Mouse (Mus musculus): ENCODE measurements around the gene Arhgef28. TPM values are rescaled to one million over a fixed set of nuclear protein-coding genes. Genes with fewer than 3 reads are reported as not detected.

The Arhgef28 gene
- polyA plus RNA-seq, 1 experiment, result 0.42 TPM

- TF ChIP-seq POLR2A (IDR thresholded peaks at IDR 0.05; ENCODE audit: low read depth, low read length) (no peak), CTCF (IDR thresholded peaks at IDR 0.05; ENCODE audit: extremely low read depth, insufficient read depth, insufficient read length, insufficient replicate concordance) (peak; percentile 56; the same call in 1 of the 2 replicates)
Observed at GRCm38 (mm10) chr13:98239978-98240641, 33.9 kb upstream of the Arhgef28 start.

GRCm38 (mm10) chr13:98235451-98235850 lies 29.2 kb upstream of the Arhgef28 start:
- Histone ChIP-seq H3K36me3 (ENCODE audit: control insufficient read depth, insufficient read depth, low read length) (no peaks in the 10 kb centered on the region), H3K4me3 (ENCODE audit: extremely low read depth, insufficient read depth, insufficient read length) (no peak overlapping the region), H3K27ac (ENCODE audit: insufficient read depth, low read length) (no peak overlapping the region), H3K4me1 (ENCODE audit: control insufficient read depth, insufficient read depth, insufficient read length) (no peaks in the 10 kb centered on the region), H3K27me3 (ENCODE audit: control insufficient read depth, insufficient read depth, low read length) (no peaks in the 10 kb centered on the region)
- WGBS, result 76% methylated on average over 6 of the region's 6 CpGs
- DNase-seq (ENCODE audit: low read depth in 1 of 2, low spot score in 2 of 2), result no peak
- TF ChIP-seq CTCF (IDR thresholded peaks at IDR 0.05; ENCODE audit: extremely low read depth, insufficient read depth, insufficient read length, insufficient replicate concordance) (no peak), POLR2A (IDR thresholded peaks at IDR 0.05; ENCODE audit: low read depth, low read length) (no peak)

More at GRCm38 (mm10) chr13:98239978-98240641, 33.9 kb upstream of the Arhgef28 start:
- DNase-seq (ENCODE audit: low read depth in 1 of 2, low spot score in 2 of 2), result peak in 1 of 2 experiments; percentile 29
- Histone ChIP-seq H3K27me3 (ENCODE audit: control insufficient read depth, insufficient read depth, low read length) (no peaks in the 10 kb centered on the region), H3K4me3 (ENCODE audit: extremely low read depth, insufficient read depth, insufficient read length) (no peak overlapping the region), H3K27ac (ENCODE audit: insufficient read depth, low read length) (no peak overlapping the region), H3K36me3 (ENCODE audit: control insufficient read depth, insufficient read depth, low read length) (no peaks in the 10 kb centered on the region), H3K4me1 (ENCODE audit: control insufficient read depth, insufficient read depth, insufficient read length) (no peaks in the 10 kb centered on the region)
- 24% methylated on average over 12 of the region's 12 CpGs for WGBS

GRCm38 (mm10) chr13:98230511-98230910 lies 24.3 kb upstream of the Arhgef28 start:
- H3K4me1 ChIP-seq (ENCODE audit: control insufficient read depth, insufficient read depth, insufficient read length), result no peaks in the 10 kb centered on the region
- no peak overlapping the region for H3K27ac ChIP-seq (ENCODE audit: insufficient read depth, low read length)
- H3K4me3 ChIP-seq (ENCODE audit: extremely low read depth, insufficient read depth, insufficient read length), result no peak overlapping the region
- 91% methylated on average over 1 of the region's 1 CpGs for WGBS
- H3K36me3 ChIP-seq (ENCODE audit: control insufficient read depth, insufficient read depth, low read length), result no peaks in the 10 kb centered on the region
- TF ChIP-seq CTCF (IDR thresholded peaks at IDR 0.05; ENCODE audit: extremely low read depth, insufficient read depth, insufficient read length, insufficient replicate concordance), result no peak
- TF ChIP-seq POLR2A (IDR thresholded peaks at IDR 0.05; ENCODE audit: low read depth, low read length), result no peak
- no peaks in the 10 kb centered on the region for H3K27me3 ChIP-seq (ENCODE audit: control insufficient read depth, insufficient read depth, low read length)
- no peak for DNase-seq (ENCODE audit: low read depth in 1 of 2, low spot score in 2 of 2)

- H3K27ac ChIP-seq (ENCODE audit: insufficient read depth, low read length), result no peak overlapping the region
- 81% methylated on average over 2 of the region's 2 CpGs for WGBS
- no peak for TF ChIP-seq POLR2A (IDR thresholded peaks at IDR 0.05; ENCODE audit: low read depth, low read length)
- no peak for TF ChIP-seq CTCF (IDR thresholded peaks at IDR 0.05; ENCODE audit: extremely low read depth, insufficient read depth, insufficient read length, insufficient replicate concordance)
- no peak for DNase-seq (ENCODE audit: low read depth in 1 of 2, low spot score in 2 of 2)
- no peaks in the 10 kb centered on the region for H3K4me1 ChIP-seq (ENCODE audit: control insufficient read depth, insufficient read depth, insufficient read length)
- H3K36me3 ChIP-seq (ENCODE audit: control insufficient read depth, insufficient read depth, low read length), result no peaks in the 10 kb centered on the region
- H3K4me3 ChIP-seq (ENCODE audit: extremely low read depth, insufficient read depth, insufficient read length), result no peak overlapping the region
- no peaks in the 10 kb centered on the region for H3K27me3 ChIP-seq (ENCODE audit: control insufficient read depth, insufficient read depth, low read length)
Observed at GRCm38 (mm10) chr13:98226225-98226624, 20.0 kb upstream of the Arhgef28 start.

GRCm38 (mm10) chr13:98222848-98223247 lies 16.6 kb upstream of the Arhgef28 start:
- no peak overlapping the region for H3K27ac ChIP-seq (ENCODE audit: insufficient read depth, low read length)
- WGBS, result 40% methylated on average over 12 of the region's 12 CpGs
- H3K4me1 ChIP-seq (ENCODE audit: control insufficient read depth, insufficient read depth, insufficient read length), result no peaks in the 10 kb centered on the region
- DNase-seq (ENCODE audit: low read depth in 1 of 2, low spot score in 2 of 2), result no peak
- H3K27me3 ChIP-seq (ENCODE audit: control insufficient read depth, insufficient read depth, low read length), result no peaks in the 10 kb centered on the region
- no peak overlapping the region for H3K4me3 ChIP-seq (ENCODE audit: extremely low read depth, insufficient read depth, insufficient read length)
- H3K36me3 ChIP-seq (ENCODE audit: control insufficient read depth, insufficient read depth, low read length), result no peaks in the 10 kb centered on the region
- TF ChIP-seq CTCF (IDR thresholded peaks at IDR 0.05; ENCODE audit: extremely low read depth, insufficient read depth, insufficient read length, insufficient replicate concordance) (peak; percentile 47; the same call in 1 of the 2 replicates), POLR2A (IDR thresholded peaks at IDR 0.05; ENCODE audit: low read depth, low read length) (no peak)

- peaks cover 12% of the 10 kb centered on the region for H3K27me3 ChIP-seq (ENCODE audit: control insufficient read depth, insufficient read depth, low read length)
- no peak for TF ChIP-seq POLR2A (IDR thresholded peaks at IDR 0.05; ENCODE audit: low read depth, low read length)
- TF ChIP-seq CTCF (IDR thresholded peaks at IDR 0.05; ENCODE audit: extremely low read depth, insufficient read depth, insufficient read length, insufficient replicate concordance), result no peak
- H3K27ac ChIP-seq (ENCODE audit: insufficient read depth, low read length), result no peak overlapping the region
- H3K36me3 ChIP-seq (ENCODE audit: control insufficient read depth, insufficient read depth, low read length), result no peaks in the 10 kb centered on the region
- H3K4me3 ChIP-seq (ENCODE audit: extremely low read depth, insufficient read depth, insufficient read length), result no peak overlapping the region
- 88% methylated on average over 7 of the region's 7 CpGs for WGBS
- H3K4me1 ChIP-seq (ENCODE audit: control insufficient read depth, insufficient read depth, insufficient read length), result peaks cover 3% of the 10 kb centered on the region; the same call in 1 of the 2 replicates
- DNase-seq (ENCODE audit: low read depth in 1 of 2, low spot score in 2 of 2), result no peak
Observed at GRCm38 (mm10) chr13:98210137-98210536, 3.9 kb upstream of the Arhgef28 start.

GRCm38 (mm10) chr13:98208842-98209241 lies 2.6 kb upstream of the Arhgef28 start:
- no peak for DNase-seq (ENCODE audit: low read depth in 1 of 2, low spot score in 2 of 2)

More at GRCm38 (mm10) chr13:98208842-98209241, 2.6 kb upstream of the Arhgef28 start:
- H3K27me3 ChIP-seq (ENCODE audit: control insufficient read depth, insufficient read depth, low read length), result peaks cover 12% of the 10 kb centered on the region
- H3K27ac ChIP-seq (ENCODE audit: insufficient read depth, low read length), result no peak overlapping the region
- TF ChIP-seq POLR2A (IDR thresholded peaks at IDR 0.05; ENCODE audit: low read depth, low read length) (no peak), CTCF (IDR thresholded peaks at IDR 0.05; ENCODE audit: extremely low read depth, insufficient read depth, insufficient read length, insufficient replicate concordance) (no peak)
- no peak overlapping the region for H3K4me3 ChIP-seq (ENCODE audit: extremely low read depth, insufficient read depth, insufficient read length)
- WGBS, result 47% methylated on average over 9 of the region's 9 CpGs
- peaks cover 3% of the 10 kb centered on the region; the same call in 1 of the 2 replicates for H3K4me1 ChIP-seq (ENCODE audit: control insufficient read depth, insufficient read depth, insufficient read length)
- no peaks in the 10 kb centered on the region for H3K36me3 ChIP-seq (ENCODE audit: control insufficient read depth, insufficient read depth, low read length)
